Mouse (Mus musculus): ENCODE data around the gene Rhoh.

Gene Rhoh

DNA sequence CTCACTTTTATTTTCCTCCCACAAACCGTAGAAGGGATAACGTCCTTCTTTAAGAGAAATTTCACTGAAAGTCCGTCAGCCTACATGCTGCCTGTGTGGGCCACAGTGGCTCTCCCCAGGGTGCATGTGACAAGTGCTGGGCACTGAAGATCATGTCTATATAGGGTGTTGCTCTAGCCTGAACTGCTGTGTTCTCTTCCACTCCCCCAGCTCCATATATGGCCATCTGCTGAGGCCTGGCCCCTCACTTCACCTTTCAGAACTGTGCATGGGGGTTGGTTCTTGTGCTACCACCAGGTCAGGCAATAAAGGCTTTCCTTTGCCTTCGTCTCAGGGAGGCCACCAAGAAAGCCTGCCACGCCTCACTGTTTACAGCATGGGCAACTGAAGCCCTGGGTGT, 28.0 kb downstream of the Rhoh start:
- in situ Hi-C loops (cut with MboI, MseI) = loop anchor here (5.0 to 10.0 kb wide), 2 partner anchors 38 to 1756 kb away; no protein-coding TSS in a partner anchor

- in situ Hi-C loops (cut with MboI, MseI) = loop anchor here (5.0 kb wide), 1 partner anchor 44 kb away; no protein-coding TSS in a partner anchor
Measured at GRCm38 (mm10) chr5:65891251-65891826, 30.3 kb downstream of the Rhoh start.

GRCm38 (mm10) chr5:65895121-65895692, 34.2 kb downstream of the Rhoh start:
- in situ Hi-C loops (cut with MboI, MseI) = no loop called here

DNA sequence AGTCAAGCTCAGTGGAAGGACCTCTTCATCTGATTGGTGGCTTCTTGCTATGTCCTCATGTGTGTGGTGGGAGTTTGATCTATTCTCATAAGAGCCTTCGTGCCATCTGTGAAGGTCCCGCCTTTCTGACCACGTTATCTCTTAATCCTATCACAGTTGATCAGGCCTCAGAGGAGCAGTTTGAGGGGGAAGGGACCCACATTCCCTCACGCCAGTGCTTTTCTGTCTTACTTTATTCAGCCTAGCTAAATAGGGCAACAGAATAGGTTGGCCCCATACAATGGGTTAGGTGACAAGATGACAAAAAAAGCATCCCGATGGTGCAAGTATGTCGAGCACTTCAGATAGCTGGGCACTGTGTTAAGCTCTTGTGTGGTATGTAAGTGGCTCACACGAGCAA, 34.8 kb downstream of the Rhoh start:
- in situ Hi-C loops (cut with MboI, MseI) = no loop called here

GRCm38 (mm10) chr5:65897731-65898130, 36.7 kb downstream of the Rhoh start:
- in situ Hi-C loops (cut with MboI, MseI) = no loop called here

DNA sequence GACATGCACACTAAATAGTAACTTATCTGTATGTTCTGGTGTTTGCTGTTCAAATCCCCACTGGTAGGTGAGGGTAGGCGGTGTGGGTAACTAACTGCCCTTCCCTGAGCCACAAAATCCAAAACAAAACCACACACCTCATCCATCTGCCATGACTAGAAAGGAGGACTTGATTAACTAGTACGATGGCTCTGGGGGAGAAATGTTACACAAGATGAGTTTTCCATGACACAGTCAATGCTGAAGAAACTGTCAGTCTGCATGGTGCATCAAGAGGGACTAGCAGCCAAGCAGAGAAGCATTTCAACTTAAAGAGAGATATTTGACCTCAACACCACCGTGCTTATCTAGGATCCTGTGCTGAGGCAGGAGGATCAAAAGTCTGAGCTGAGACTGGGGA, 37.7 kb downstream of the Rhoh start:
- in situ Hi-C loops (cut with MboI, MseI) = no loop called here

- in situ Hi-C loops (cut with MboI, MseI) = no loop called here
Measured at GRCm38 (mm10) chr5:65900113-65900512, 39.1 kb downstream of the Rhoh start.

- in situ Hi-C loops (cut with MboI, MseI) = no loop called here
Measured at GRCm38 (mm10) chr5:65900862-65901265, 39.9 kb downstream of the Rhoh start.

- in situ Hi-C loops (cut with MboI, MseI) = no loop called here
Measured at GRCm38 (mm10) chr5:65901868-65902418, 40.9 kb downstream of the Rhoh start.

DNA sequence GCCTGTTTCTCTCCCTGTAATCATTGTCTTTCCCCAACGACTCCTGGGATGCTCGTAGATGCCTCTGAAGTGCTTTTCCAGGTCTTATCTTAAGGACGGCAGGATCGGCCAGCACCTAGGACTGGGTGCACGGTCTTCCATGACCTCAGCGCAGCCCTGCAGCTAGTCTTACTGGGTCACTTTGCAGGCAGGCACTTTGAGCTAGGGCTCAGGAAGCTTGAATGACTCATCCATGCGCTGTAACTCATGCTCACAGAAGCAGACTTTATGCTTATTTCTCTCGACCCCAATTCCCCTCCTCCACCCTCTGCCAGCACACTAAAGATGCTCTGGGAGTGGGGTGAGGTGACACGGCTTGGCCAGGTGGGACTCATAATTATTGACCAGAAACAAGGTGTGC, 41.8 kb downstream of the Rhoh start:
- in situ Hi-C loops (cut with MboI, MseI) = no loop called here

DNA sequence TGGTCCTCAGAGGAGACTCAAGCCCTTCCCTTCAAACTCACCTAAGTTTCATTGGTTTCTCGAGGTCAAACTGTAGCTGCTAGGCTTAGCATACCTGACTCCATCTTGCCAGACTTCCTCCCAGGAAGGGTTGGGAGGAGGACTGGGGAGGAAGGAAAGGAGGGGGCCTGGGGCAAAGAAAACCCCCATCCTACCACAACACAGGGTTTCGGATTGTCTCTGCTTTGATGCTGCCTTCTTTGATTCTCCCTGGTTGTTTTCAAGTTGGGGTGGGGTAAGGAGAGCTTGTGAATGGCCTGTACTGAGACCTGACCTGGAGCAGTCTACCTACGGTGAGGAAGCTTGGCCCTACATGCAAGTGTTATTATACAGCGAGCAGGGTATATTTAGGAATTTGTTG, 43.5 kb downstream of the Rhoh start:
- in situ Hi-C loops (cut with MboI, MseI) = no loop called here

- in situ Hi-C loops (cut with MboI, MseI) = no loop called here
Measured at GRCm38 (mm10) chr5:65908751-65909150, 47.7 kb downstream of the Rhoh start.

DNA sequence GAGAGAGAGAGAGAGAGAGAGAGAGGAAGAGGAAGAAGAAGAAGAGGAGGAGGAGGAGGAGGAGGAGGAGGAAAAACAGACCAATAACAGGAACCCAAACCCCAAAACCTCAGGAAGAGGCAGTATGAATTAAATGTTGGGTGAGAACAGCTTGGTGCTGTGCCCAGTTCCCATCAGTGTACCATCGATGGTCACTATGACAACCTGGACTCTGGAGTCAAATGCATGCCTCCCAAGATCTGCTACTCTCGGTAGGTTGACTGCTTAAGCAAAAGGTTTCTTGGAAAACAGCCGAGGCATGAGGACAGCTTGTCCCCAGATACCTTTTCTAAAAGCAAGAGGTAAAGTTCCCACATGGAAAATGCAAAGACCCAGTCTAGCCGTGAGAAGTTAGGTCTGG, 48.3 kb downstream of the Rhoh start:
- in situ Hi-C loops (cut with MboI, MseI) = no loop called here

GRCm38 (mm10) chr5:65910398-65910797, 49.4 kb downstream of the Rhoh start:
- in situ Hi-C loops (cut with MboI, MseI) = no loop called here

DNA sequence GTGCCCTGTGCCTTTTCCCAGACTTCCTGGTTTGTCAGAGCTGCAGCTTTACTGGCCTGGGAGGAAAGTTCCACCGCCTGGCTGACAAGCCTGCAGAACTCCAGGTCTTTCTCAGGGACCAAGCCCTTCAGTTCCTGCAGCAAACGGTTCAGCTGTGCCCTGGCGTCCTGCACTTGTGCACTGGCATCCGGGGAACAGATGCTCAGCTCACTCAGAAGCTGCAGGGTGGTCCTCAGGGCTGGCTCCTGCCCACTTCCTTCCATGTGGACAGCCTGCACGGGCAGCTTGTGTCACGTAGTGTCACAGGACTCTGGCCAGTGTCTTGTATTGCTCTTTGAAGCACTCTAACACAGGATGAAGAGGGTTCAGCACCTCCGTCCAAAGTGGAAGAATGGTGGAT, 50.7 kb downstream of the Rhoh start:
- in situ Hi-C loops (cut with MboI, MseI) = no loop called here

- in situ Hi-C loops (cut with MboI, MseI) = no loop called here
Measured at GRCm38 (mm10) chr5:65912201-65912600, 51.2 kb downstream of the Rhoh start.

GRCm38 (mm10) chr5:65913126-65913525, 52.1 kb downstream of the Rhoh start:
- in situ Hi-C loops (cut with MboI, MseI) = no loop called here

DNA sequence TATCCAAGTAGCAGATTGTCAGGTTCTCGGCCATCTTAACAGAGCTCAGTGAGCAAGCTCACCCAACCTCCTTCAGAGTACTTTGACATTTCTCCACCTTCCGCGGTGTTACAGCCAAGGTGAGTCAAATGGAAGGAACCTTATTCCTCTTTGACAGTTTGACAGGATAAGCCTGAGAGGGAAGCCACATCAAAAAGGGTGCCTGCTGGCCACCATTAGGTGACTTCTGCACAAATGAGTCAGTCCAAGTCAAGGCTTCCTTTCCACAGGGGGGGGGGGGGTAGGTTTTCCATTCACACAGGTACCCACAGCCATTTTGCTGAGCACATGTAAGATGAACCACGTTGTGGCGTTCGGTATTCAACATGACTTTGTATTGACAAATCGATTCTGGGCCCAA, 53.3 kb downstream of the Rhoh start:
- in situ Hi-C loops (cut with MboI, MseI) = no loop called here

- in situ Hi-C loops (cut with MboI, MseI) = no loop called here
Measured at GRCm38 (mm10) chr5:65916930-65917329, 55.9 kb downstream of the Rhoh start.

DNA sequence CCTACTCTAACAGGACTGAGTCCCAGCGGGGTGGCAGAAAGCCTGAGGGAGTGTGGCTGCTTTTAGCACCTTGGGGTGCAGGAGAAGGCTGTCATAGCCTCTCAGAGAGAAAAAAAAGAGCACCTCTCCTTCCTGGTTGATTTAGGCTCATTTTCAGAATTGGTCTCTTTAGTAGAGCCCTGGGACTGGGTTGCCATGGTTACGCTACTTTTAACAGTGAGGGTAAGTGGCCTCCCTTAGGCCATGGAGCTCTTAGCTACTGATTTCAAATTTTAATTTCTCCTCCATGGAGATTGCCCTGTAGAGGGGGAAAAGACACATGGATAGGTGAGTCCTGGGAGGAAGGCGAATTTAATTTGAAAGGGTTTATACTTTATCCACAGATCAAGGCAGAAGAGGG, 57.6 kb downstream of the Rhoh start:
- in situ Hi-C loops (cut with MboI, MseI) = no loop called here

DNA sequence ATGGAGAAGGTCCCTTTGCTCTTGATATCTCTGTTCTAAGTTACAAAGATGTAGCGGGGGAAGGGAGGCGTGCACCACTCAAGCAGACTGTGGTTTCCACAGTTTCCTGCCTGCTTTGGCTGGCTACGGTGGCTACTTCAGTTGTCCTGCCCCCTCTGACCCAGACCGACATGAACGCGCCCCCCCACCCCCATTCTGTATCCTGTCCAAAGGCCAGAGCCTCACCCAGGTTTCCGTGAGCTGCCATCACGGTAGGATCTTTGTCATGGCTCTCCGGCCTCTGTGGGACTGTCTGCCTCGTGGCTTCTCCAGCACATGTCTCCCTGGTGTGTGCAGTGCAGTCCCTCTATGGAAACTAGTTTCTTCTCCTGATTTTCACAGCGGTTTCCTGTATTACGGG, 58.3 kb downstream of the Rhoh start:
- in situ Hi-C loops (cut with MboI, MseI) = no loop called here

GRCm38 (mm10) chr5:65919904-65920303, 58.9 kb downstream of the Rhoh start:
- in situ Hi-C loops (cut with MboI, MseI) = no loop called here

DNA sequence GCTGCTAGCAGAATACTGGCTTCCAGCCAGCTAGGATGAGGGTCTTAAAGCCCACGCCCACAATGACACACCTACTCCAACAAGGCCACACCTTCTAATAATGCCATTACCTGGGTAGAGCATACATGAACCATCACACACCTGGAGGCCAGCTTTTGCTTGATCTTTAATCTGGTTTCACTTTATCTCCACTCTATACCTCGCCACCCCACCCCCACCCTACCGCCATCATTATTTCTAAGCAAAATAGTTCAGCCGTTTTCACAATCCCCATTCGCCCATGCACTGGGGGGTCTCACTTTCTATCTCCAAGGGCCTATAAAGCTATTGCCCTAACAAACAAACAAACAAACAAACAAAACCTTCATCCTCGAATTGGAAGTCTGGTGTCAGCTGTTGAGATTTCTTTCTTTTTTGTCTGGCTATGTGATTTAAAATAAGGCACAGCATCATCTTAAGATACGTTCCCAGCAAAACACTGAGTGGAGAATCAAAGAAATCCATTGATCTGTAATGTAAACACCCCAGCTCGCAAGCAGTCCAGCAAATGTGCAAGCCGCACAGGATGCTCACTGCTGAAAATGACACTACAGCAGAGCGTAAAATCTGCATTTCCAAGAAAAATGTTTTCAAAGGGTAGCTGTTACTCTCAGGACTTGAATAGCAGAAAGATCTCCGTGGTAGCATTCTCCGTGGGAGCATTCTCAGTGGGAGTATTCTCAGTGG, 59.9 kb downstream of the Rhoh start:
- in situ Hi-C loops (cut with MboI, MseI) = no loop called here
